Mouse (Mus musculus) neural tube, embryonic 14.5 days (tissue): ENCODE measurements around the gene Ruvbl2. TPM values are rescaled to one million over a fixed set of nuclear protein-coding genes. Genes with fewer than 3 reads are reported as not detected.

Source experiments
- ATAC-seq: fragments of 200-750 bp; cut with Nextera tagmentation; 2 replicates; pipeline ENCODE4 v1.8.0; 2017; ENCODE audit warnings: low read depth, mild to moderate bottlenecking, moderate TSS enrichment, moderate library complexity
- H3K27ac ChIP-seq: fragments of 300-500 bp; sonication (generic); 2 replicates; pipeline ENCODE4 v1.5.1; 2014; ENCODE audit warnings: low read depth, mild to moderate bottlenecking, control low read depth, low read length, moderate library complexity, mixed read lengths
- H3K27me3 ChIP-seq: fragments of 300-500 bp; sonication (generic); 2 replicates; pipeline ENCODE4 v1.6.1; 2014; ENCODE audit warnings: low read length; ENCODE audit not compliant: control insufficient read depth, insufficient read depth
- H3K36me3 ChIP-seq: fragments of 300-500 bp; sonication (generic); 2 replicates; pipeline ENCODE4 v1.6.1; 2014; ENCODE audit warnings: low read length, mixed read lengths; ENCODE audit not compliant: control insufficient read depth, insufficient read depth
- H3K4me1 ChIP-seq: fragments of 300-500 bp; sonication (generic); 2 replicates; pipeline ENCODE4 v1.6.1; 2014; ENCODE audit warnings: low read length; ENCODE audit not compliant: control insufficient read depth, insufficient read depth
- H3K4me2 ChIP-seq: fragments of 300-500 bp; sonication (generic); 2 replicates; pipeline ENCODE4 v1.6.1; 2014; ENCODE audit warnings: mild to moderate bottlenecking, low read depth, low read length, control low read depth
- H3K4me3 ChIP-seq: fragments of 300-500 bp; sonication (generic); 2 replicates; pipeline ENCODE4 v1.5.1; 2014; ENCODE audit warnings: low read depth, low read length, control low read depth, mixed read lengths
- H3K9ac ChIP-seq: fragments of 300-500 bp; sonication (generic); replicated peaks from 2 replicates; pipeline ENCODE4 v1.6.1; 2014; ENCODE audit warnings: low read depth, mild to moderate bottlenecking, control low read depth, low read length, mixed read lengths
- H3K9me3 ChIP-seq: fragments of 300-500 bp; sonication (generic); 2 replicates; pipeline ENCODE4 v1.6.1; 2016; ENCODE audit warnings: low read length; ENCODE audit not compliant: control insufficient read depth
- WGBS: fragments of 180-500 bp; shearing (Covaris S2); extraction: QIAGEN DNeasy Blood & Tissue Kit; methylation state at CpG from one replicate; pipeline ENCODE4 v1.1.7; 2014; 5-methylcytosine and 5-hydroxymethylcytosine counted together
- polyA plus RNA-seq: library from polyadenylated mRNA; unstranded; fragments of >200 nt; fragmentation: Nextera tagmentation; extraction: Ambion mirVana; gene quantifications from 2 replicates; pipeline ENCODE4 v1.2.1, GENCODE M21; 2014

Gene Ruvbl2
- polyA plus RNA-seq, 1 experiment from 2014 or later = 95.3 TPM

GRCm38 (mm10) chr7:45443526-45444420 lies 5.9 kb upstream of the Ruvbl2 start:
- ATAC-seq = no peak
- Histone ChIP-seq H3K4me3 (no peak overlapping the region), H3K4me2 (no peak overlapping the region), H3K9me3 (no peaks in the 10 kb centered on the region), H3K36me3 (peaks cover 9% of the 10 kb centered on the region), H3K27ac (no peak overlapping the region), H3K27me3 (no peaks in the 10 kb centered on the region), H3K9ac (no peak overlapping the region), H3K4me1 (no peaks in the 10 kb centered on the region)
- WGBS = 91% methylated on average over 22 of the region's 22 CpGs

- no peak overlapping the region for H3K4me2 ChIP-seq
- H3K4me1 ChIP-seq = peaks cover 28% of the 10 kb centered on the region
- H3K4me3 ChIP-seq = no peak overlapping the region
Observed at GRCm38 (mm10) chr7:45437046-45437445, 850 bp downstream of the Ruvbl2 start.

GRCm38 (mm10) chr7:45436444-45436843 lies 1.5 kb downstream of the Ruvbl2 start:
- no peak overlapping the region for H3K9ac ChIP-seq

More at GRCm38 (mm10) chr7:45437046-45437445, 850 bp downstream of the Ruvbl2 start:
- H3K27me3 ChIP-seq = no peaks in the 10 kb centered on the region
- H3K27ac ChIP-seq = no peak overlapping the region
- no peaks in the 10 kb centered on the region for H3K36me3 ChIP-seq
- no peaks in the 10 kb centered on the region for H3K9me3 ChIP-seq
- H3K9ac ChIP-seq = no peak overlapping the region
- ATAC-seq = no peak
- WGBS = 30% methylated on average over 6 of the region's 6 CpGs

GRCm38 (mm10) chr7:45435038-45435437 lies 2.9 kb downstream of the Ruvbl2 start:
- peaks cover 28% of the 10 kb centered on the region for H3K4me1 ChIP-seq
- ATAC-seq = no peak; the same call in 1 of the 2 replicates

More at GRCm38 (mm10) chr7:45436444-45436843, 1.5 kb downstream of the Ruvbl2 start:
- no peaks in the 10 kb centered on the region for H3K9me3 ChIP-seq
- ATAC-seq = no peak
- no peaks in the 10 kb centered on the region for H3K27me3 ChIP-seq
- H3K36me3 ChIP-seq = no peaks in the 10 kb centered on the region
- peaks cover 28% of the 10 kb centered on the region for H3K4me1 ChIP-seq
- no peak overlapping the region for H3K4me2 ChIP-seq
- no peak overlapping the region for H3K4me3 ChIP-seq
- WGBS = 89% methylated on average over 5 of the region's 5 CpGs
- no peak overlapping the region for H3K27ac ChIP-seq

GRCm38 (mm10) chr7:45434203-45435015 lies 3.5 kb downstream of the Ruvbl2 start, which contains the start of gene Gys1:
Gene Gys1, plus strand, starts transcription at chr7:45434844.
- no peaks in the 10 kb centered on the region for H3K9me3 ChIP-seq
- 0% methylated on average over 45 of the region's 45 CpGs for WGBS
- H3K9ac ChIP-seq = peak within 1 kb of the TSS; percentile 72
- peak within 1 kb of the TSS; percentile 65 for H3K4me3 ChIP-seq
- peak within 1 kb of the TSS; percentile 91 for H3K27ac ChIP-seq
- H3K4me2 ChIP-seq = peak within 1 kb of the TSS; percentile 93
- ATAC-seq = peak; percentile 95
- peaks cover 10% of the 10 kb centered on the region for H3K36me3 ChIP-seq
- no peaks in the 10 kb centered on the region for H3K27me3 ChIP-seq
- peaks cover 28% of the 10 kb centered on the region for H3K4me1 ChIP-seq

More at GRCm38 (mm10) chr7:45435038-45435437, 2.9 kb downstream of the Ruvbl2 start:
- Histone ChIP-seq H3K9me3 (no peaks in the 10 kb centered on the region), H3K36me3 (peaks cover 6% of the 10 kb centered on the region; the same call in 1 of the 2 replicates), H3K4me2 (peak overlapping the region; percentile 93), H3K27ac (peak overlapping the region; percentile 44; the same call in 1 of the 2 replicates), H3K4me3 (peak overlapping the region; percentile 65), H3K9ac (peak overlapping the region; percentile 72), H3K27me3 (no peaks in the 10 kb centered on the region)
- WGBS = 3% methylated on average over 16 of the region's 16 CpGs

GRCm38 (mm10) chr7:45433835-45434202 lies 4.1 kb downstream of the Ruvbl2 start:
- peaks cover 28% of the 10 kb centered on the region for H3K4me1 ChIP-seq
- H3K9ac ChIP-seq = peak overlapping the region; percentile 68
- WGBS = 1% methylated on average over 7 of the region's 7 CpGs
- H3K27ac ChIP-seq = peak overlapping the region; percentile 91; the same call in 1 of the 2 replicates
- H3K27me3 ChIP-seq = no peaks in the 10 kb centered on the region
- H3K4me3 ChIP-seq = peak overlapping the region; percentile 65
- no peaks in the 10 kb centered on the region for H3K9me3 ChIP-seq
- ATAC-seq = no peak
- peak overlapping the region; percentile 93 for H3K4me2 ChIP-seq
- peaks cover 13% of the 10 kb centered on the region for H3K36me3 ChIP-seq

- H3K4me2 ChIP-seq = no peak overlapping the region
- H3K9me3 ChIP-seq = no peaks in the 10 kb centered on the region
- 96% methylated on average over 8 of the region's 8 CpGs for WGBS
Observed at GRCm38 (mm10) chr7:45426556-45426955, 11.3 kb downstream of the Ruvbl2 start.

GRCm38 (mm10) chr7:45421194-45421593 lies 16.7 kb downstream of the Ruvbl2 start:
- Histone ChIP-seq H3K27me3 (peaks cover 34% of the 10 kb centered on the region), H3K4me2 (no peak overlapping the region), H3K4me1 (no peaks in the 10 kb centered on the region), H3K27ac (no peak overlapping the region), H3K9ac (no peak overlapping the region), H3K9me3 (no peaks in the 10 kb centered on the region), H3K36me3 (peaks cover 45% of the 10 kb centered on the region), H3K4me3 (no peak overlapping the region)
- WGBS = 90% methylated on average over 14 of the region's 14 CpGs
- no peak for ATAC-seq

More at GRCm38 (mm10) chr7:45426556-45426955, 11.3 kb downstream of the Ruvbl2 start:
- Histone ChIP-seq H3K4me3 (no peak overlapping the region), H3K4me1 (no peaks in the 10 kb centered on the region), H3K9ac (no peak overlapping the region), H3K27me3 (no peaks in the 10 kb centered on the region), H3K27ac (no peak overlapping the region), H3K36me3 (peaks cover 52% of the 10 kb centered on the region)
- no peak for ATAC-seq
